Mouse (Mus musculus): ENCODE measurements around the gene Rbm20. TPM values are rescaled to one million over a fixed set of nuclear protein-coding genes. Genes with fewer than 3 reads are reported as not detected.

The Rbm20 gene
- polyA plus RNA-seq, 1 experiment from 2014 or later, result 52.0 TPM

- H3K4me1 ChIP-seq (ENCODE audit: control insufficient read depth in 2 of 2, insufficient read depth in 2 of 2, low read length in 2 of 2), result peaks cover 11 to 31% of the 10 kb centered on the region in 2 experiments
- H3K4me3 ChIP-seq (ENCODE audit: control insufficient read depth in 1 of 2, insufficient read depth in 1 of 2, low read depth in 1 of 2, low read length in 2 of 2), result no peak overlapping the region
- H3K9me3 ChIP-seq (ENCODE audit: control insufficient read depth, low read length), result no peaks in the 10 kb centered on the region
- no peak overlapping the region for H3K4me2 ChIP-seq (ENCODE audit: low read length)
- no peaks in the 10 kb centered on the region for H3K36me3 ChIP-seq (ENCODE audit: control insufficient read depth, insufficient read depth, low read length)
- 41% methylated on average over 3 of the region's 3 CpGs for WGBS
- no peaks in the 10 kb centered on the region for H3K27me3 ChIP-seq (ENCODE audit: control insufficient read depth, insufficient read depth, low read length)
- H3K27ac ChIP-seq (replicated peaks in 1 of 2; ENCODE audit: control insufficient read depth in 1 of 2, insufficient read depth in 1 of 2, low read depth in 2 of 2, low read length in 2 of 2), result 0 out of 4 replicates have a peak overlapping the region, but pooled peaks of 1 of the 2 experiments have one; percentile 5
- no peak overlapping the region for H3K9ac ChIP-seq (ENCODE audit: low read length)
- ATAC-seq (ENCODE audit: insufficient number of reproducible peaks, insufficient read depth, low FRiP score, low read depth), result no peak
Observed at GRCm38 (mm10) chr19:53893711-53894171, 216.6 kb downstream of the Rbm20 start.

- no peak overlapping the region for H3K27ac ChIP-seq (replicated peaks in 1 of 2; ENCODE audit: control insufficient read depth in 1 of 2, insufficient read depth in 1 of 2, low read depth in 2 of 2, low read length in 2 of 2)
- no peak for ATAC-seq (ENCODE audit: insufficient number of reproducible peaks, insufficient read depth, low FRiP score, low read depth)
- no peaks in the 10 kb centered on the region for H3K9me3 ChIP-seq (ENCODE audit: control insufficient read depth, low read length)
- no peak overlapping the region for H3K4me2 ChIP-seq (ENCODE audit: low read length)
- no peak overlapping the region for H3K4me3 ChIP-seq (ENCODE audit: control insufficient read depth in 1 of 2, insufficient read depth in 1 of 2, low read depth in 1 of 2, low read length in 2 of 2)
- H3K9ac ChIP-seq (ENCODE audit: low read length), result no peak overlapping the region
- WGBS, result 78% methylated on average over 12 of the region's 12 CpGs
- H3K36me3 ChIP-seq (ENCODE audit: control insufficient read depth, insufficient read depth, low read length), result no peaks in the 10 kb centered on the region
- no peaks in the 10 kb centered on the region for H3K27me3 ChIP-seq (ENCODE audit: control insufficient read depth, insufficient read depth, low read length)
- peaks cover 11 to 31% of the 10 kb centered on the region in 2 experiments for H3K4me1 ChIP-seq (ENCODE audit: control insufficient read depth in 2 of 2, insufficient read depth in 2 of 2, low read length in 2 of 2)
Observed at GRCm38 (mm10) chr19:53894538-53895121, 217.5 kb downstream of the Rbm20 start.

- WGBS, result 61% methylated on average over 5 of the region's 5 CpGs
- H3K9ac ChIP-seq (ENCODE audit: low read length), result peak overlapping the region; percentile 21; the same call in 1 of the 2 replicates
- no peaks in the 10 kb centered on the region for H3K36me3 ChIP-seq (ENCODE audit: control insufficient read depth, insufficient read depth, low read length)
- no peak overlapping the region for H3K4me2 ChIP-seq (ENCODE audit: low read length)
- peak overlapping the region; percentile 20 to 64 for H3K27ac ChIP-seq (replicated peaks in 1 of 2; ENCODE audit: control insufficient read depth in 1 of 2, insufficient read depth in 1 of 2, low read depth in 2 of 2, low read length in 2 of 2)
- H3K27me3 ChIP-seq (ENCODE audit: control insufficient read depth, insufficient read depth, low read length), result no peaks in the 10 kb centered on the region
- no peak for ATAC-seq (ENCODE audit: insufficient number of reproducible peaks, insufficient read depth, low FRiP score, low read depth)
- H3K4me3 ChIP-seq (ENCODE audit: control insufficient read depth in 1 of 2, insufficient read depth in 1 of 2, low read depth in 1 of 2, low read length in 2 of 2), result no peak overlapping the region
- no peaks in the 10 kb centered on the region for H3K9me3 ChIP-seq (ENCODE audit: control insufficient read depth, low read length)
- H3K4me1 ChIP-seq (ENCODE audit: control insufficient read depth in 2 of 2, insufficient read depth in 2 of 2, low read length in 2 of 2), result peaks cover 15 to 27% of the 10 kb centered on the region in 2 experiments
Observed at GRCm38 (mm10) chr19:53898046-53898445, 220.9 kb downstream of the Rbm20 start.

GRCm38 (mm10) chr19:53898498-53898897 is 221.4 kb downstream of the Rbm20 start:
- no peaks in the 10 kb centered on the region for H3K36me3 ChIP-seq (ENCODE audit: control insufficient read depth, insufficient read depth, low read length)
- no peaks in the 10 kb centered on the region for H3K27me3 ChIP-seq (ENCODE audit: control insufficient read depth, insufficient read depth, low read length)
- H3K9me3 ChIP-seq (ENCODE audit: control insufficient read depth, low read length), result no peaks in the 10 kb centered on the region
- peaks cover 14 to 26% of the 10 kb centered on the region in 2 experiments for H3K4me1 ChIP-seq (ENCODE audit: control insufficient read depth in 2 of 2, insufficient read depth in 2 of 2, low read length in 2 of 2)
- no peak overlapping the region for H3K9ac ChIP-seq (ENCODE audit: low read length)
- WGBS, result 82% methylated on average over 4 of the region's 4 CpGs
- peak overlapping the region; percentile 20 to 64 for H3K27ac ChIP-seq (replicated peaks in 1 of 2; ENCODE audit: control insufficient read depth in 1 of 2, insufficient read depth in 1 of 2, low read depth in 2 of 2, low read length in 2 of 2)
- ATAC-seq (ENCODE audit: insufficient number of reproducible peaks, insufficient read depth, low FRiP score, low read depth), result no peak
- no peak overlapping the region for H3K4me3 ChIP-seq (ENCODE audit: control insufficient read depth in 1 of 2, insufficient read depth in 1 of 2, low read depth in 1 of 2, low read length in 2 of 2)
- no peak overlapping the region for H3K4me2 ChIP-seq (ENCODE audit: low read length)

GRCm38 (mm10) chr19:53898970-53899900 is 222.1 kb downstream of the Rbm20 start:
- no peak for ATAC-seq (ENCODE audit: insufficient number of reproducible peaks, insufficient read depth, low FRiP score, low read depth)
- Histone ChIP-seq H3K27ac (replicated peaks in 1 of 2; ENCODE audit: control insufficient read depth in 1 of 2, insufficient read depth in 1 of 2, low read depth in 2 of 2, low read length in 2 of 2) (no peak overlapping the region), H3K9ac (ENCODE audit: low read length) (no peak overlapping the region), H3K4me3 (ENCODE audit: control insufficient read depth in 1 of 2, insufficient read depth in 1 of 2, low read depth in 1 of 2, low read length in 2 of 2) (no peak overlapping the region), H3K9me3 (ENCODE audit: control insufficient read depth, low read length) (no peaks in the 10 kb centered on the region), H3K4me2 (ENCODE audit: low read length) (no peak overlapping the region), H3K27me3 (ENCODE audit: control insufficient read depth, insufficient read depth, low read length) (no peaks in the 10 kb centered on the region), H3K4me1 (ENCODE audit: control insufficient read depth in 2 of 2, insufficient read depth in 2 of 2, low read length in 2 of 2) (peaks cover 12 to 21% of the 10 kb centered on the region in 2 experiments), H3K36me3 (ENCODE audit: control insufficient read depth, insufficient read depth, low read length) (no peaks in the 10 kb centered on the region)
- WGBS, result 80% methylated on average over 25 of the region's 25 CpGs

DNA sequence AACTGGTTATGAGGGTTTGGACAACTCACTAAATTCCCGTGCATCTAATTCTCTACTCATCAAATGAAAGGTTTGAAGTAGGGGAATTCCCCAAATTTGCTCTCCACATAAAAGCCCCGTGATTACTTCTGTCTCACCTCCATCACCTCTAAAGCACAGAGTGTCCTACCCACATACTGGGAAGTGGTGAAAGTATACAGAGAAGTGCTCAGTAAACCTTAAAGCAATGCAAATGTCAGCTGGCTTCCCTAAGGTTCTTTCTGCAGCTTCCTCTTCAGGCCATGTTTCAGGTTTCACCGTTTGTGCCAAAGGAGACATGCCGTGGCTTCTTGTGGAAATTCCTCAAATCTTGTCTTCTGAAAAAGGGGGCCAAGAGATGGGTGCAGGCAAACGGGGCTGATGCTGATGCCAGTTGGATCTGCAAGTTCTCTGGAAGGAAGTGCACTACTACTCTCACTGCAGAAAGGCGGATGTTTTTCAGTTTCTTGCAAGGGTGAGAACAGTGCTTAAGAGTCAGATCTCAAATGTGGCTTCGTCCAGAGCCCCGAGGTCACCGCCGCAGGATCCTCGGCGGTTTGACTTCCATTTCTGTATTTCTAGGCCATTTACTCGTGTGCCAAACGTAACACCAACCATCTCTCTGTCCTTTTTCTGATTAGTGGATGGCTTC is 223.0 kb downstream of the Rbm20 start:
- peaks cover 12 to 27% of the 10 kb centered on the region in 2 experiments for H3K4me1 ChIP-seq (ENCODE audit: control insufficient read depth in 2 of 2, insufficient read depth in 2 of 2, low read length in 2 of 2)
- H3K36me3 ChIP-seq (ENCODE audit: control insufficient read depth, insufficient read depth, low read length), result no peaks in the 10 kb centered on the region
- ATAC-seq (ENCODE audit: insufficient number of reproducible peaks, insufficient read depth, low FRiP score, low read depth), result no peak
- H3K27ac ChIP-seq (replicated peaks in 1 of 2; ENCODE audit: control insufficient read depth in 1 of 2, insufficient read depth in 1 of 2, low read depth in 2 of 2, low read length in 2 of 2), result no peak overlapping the region
- WGBS, result 78% methylated on average over 14 of the region's 14 CpGs
- no peaks in the 10 kb centered on the region for H3K9me3 ChIP-seq (ENCODE audit: control insufficient read depth, low read length)
- no peak overlapping the region for H3K4me2 ChIP-seq (ENCODE audit: low read length)
- H3K4me3 ChIP-seq (ENCODE audit: control insufficient read depth in 1 of 2, insufficient read depth in 1 of 2, low read depth in 1 of 2, low read length in 2 of 2), result no peak overlapping the region
- H3K9ac ChIP-seq (ENCODE audit: low read length), result no peak overlapping the region
- H3K27me3 ChIP-seq (ENCODE audit: control insufficient read depth, insufficient read depth, low read length), result no peaks in the 10 kb centered on the region

DNA sequence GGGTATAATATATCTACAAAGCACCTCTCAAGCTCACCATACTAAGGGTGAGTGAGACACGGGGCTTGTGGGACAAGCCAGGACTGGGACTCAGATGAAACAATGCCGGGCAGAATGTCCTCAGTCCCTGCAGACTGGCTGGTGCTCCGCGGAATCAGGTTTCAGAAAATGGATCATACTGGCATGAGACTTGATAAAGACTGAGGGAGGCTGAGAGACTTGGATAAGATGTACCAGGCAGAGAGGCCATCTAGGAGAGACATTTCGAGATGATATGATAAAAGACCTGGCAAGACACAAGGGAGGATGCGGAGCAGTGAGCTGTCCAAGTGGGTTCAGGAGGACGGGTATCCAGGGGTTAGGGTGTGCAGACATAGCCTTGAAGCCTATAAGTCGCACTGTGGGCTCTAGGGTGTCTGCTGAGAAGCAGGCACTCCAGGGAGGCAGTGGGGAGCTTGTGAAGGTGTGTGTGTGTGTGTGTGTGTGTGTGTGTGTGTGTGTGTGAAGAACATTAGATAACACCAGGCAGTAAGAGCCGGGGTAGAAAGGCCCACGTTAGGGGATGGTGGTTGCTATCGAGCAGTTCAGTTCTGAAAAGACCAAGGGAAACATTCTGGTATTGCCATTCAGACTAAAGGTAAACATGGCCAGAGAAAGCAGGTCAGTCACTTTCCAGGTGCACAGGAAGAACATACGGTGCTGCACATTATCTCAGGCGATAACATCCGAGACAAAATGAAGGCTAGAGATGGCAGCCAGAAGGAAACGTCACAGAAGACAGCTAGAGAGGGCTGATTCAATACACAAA is 225.0 kb downstream of the Rbm20 start:
- ATAC-seq (ENCODE audit: insufficient number of reproducible peaks, insufficient read depth, low FRiP score, low read depth), result no peak
- no peaks in the 10 kb centered on the region for H3K36me3 ChIP-seq (ENCODE audit: control insufficient read depth, insufficient read depth, low read length)

More for the DNA sequence above, 225.0 kb downstream of the Rbm20 start:
- Histone ChIP-seq H3K9ac (ENCODE audit: low read length) (peak overlapping the region; percentile 81), H3K4me2 (ENCODE audit: low read length) (peak overlapping the region; percentile 80), H3K4me1 (ENCODE audit: control insufficient read depth in 2 of 2, insufficient read depth in 2 of 2, low read length in 2 of 2) (peaks cover 12 to 34% of the 10 kb centered on the region in 2 experiments), H3K27me3 (ENCODE audit: control insufficient read depth, insufficient read depth, low read length) (no peaks in the 10 kb centered on the region), H3K27ac (replicated peaks in 1 of 2; ENCODE audit: control insufficient read depth in 1 of 2, insufficient read depth in 1 of 2, low read depth in 2 of 2, low read length in 2 of 2) (peak overlapping the region; percentile 29 to 85), H3K4me3 (ENCODE audit: control insufficient read depth in 1 of 2, insufficient read depth in 1 of 2, low read depth in 1 of 2, low read length in 2 of 2) (peak overlapping the region; percentile 64 to 96), H3K9me3 (ENCODE audit: control insufficient read depth, low read length) (no peaks in the 10 kb centered on the region)
- 30% methylated on average over 15 of the region's 15 CpGs for WGBS

Measured in heart, embryonic 14.5 days (tissue).